Mouse (Mus musculus) embryonic fibroblast, embryonic 13.5 days (primary cell): ENCODE data around the gene Nudt16l1.

Experiments used
- CTCF ChIP-seq: IDR thresholded peaks from 2 replicates; pipeline ENCODE4 v1.5.1; 2011; ENCODE audit warnings: mild to moderate bottlenecking, control low read depth, low read length, moderate library complexity, borderline replicate concordance; ENCODE audit not compliant: insufficient read depth
- POLR2A ChIP-seq: IDR thresholded peaks from 2 replicates; pipeline ENCODE4 v1.6.1; 2011; ENCODE audit warnings: low read depth, mild to moderate bottlenecking, control low read depth, low read length, moderate library complexity

DNA sequence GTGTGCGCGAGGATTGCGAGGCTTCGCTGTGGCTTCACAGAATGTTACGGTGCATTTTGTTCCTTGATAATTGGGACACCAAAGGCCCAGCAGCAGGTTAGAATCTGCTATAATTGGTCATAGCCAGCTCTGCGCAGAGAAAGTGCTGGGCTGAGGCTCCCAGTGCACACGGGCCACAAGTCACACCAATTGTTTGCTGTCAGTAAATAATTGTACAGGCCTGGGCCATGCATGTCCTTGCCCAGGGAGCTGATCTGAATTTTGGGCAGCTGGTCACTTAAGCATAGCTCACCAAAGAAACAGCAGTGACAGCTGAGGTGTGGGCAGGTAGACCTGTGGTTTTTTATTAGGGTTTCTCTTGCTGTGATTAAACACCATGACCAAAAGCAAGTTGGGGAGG is 10.6 kb upstream of the Nudt16l1 start:
- TF ChIP-seq CTCF, result no peak
- TF ChIP-seq POLR2A, result no peak
